Mouse (Mus musculus) megakaryocyte-erythroid progenitor cell, adult 5 weeks (primary cell): ENCODE measurements around the gene Trim16. TPM values are rescaled to one million over a fixed set of nuclear protein-coding genes. Genes with fewer than 3 reads are reported as not detected.

Source experiments
- polyA plus RNA-seq: library from polyadenylated mRNA; stranded (reverse); fragments of >175 nt; gene quantifications from 2 replicates; pipeline ENCODE4 v1.2.3, GENCODE M21; 2012

Trim16 gene
- polyA plus RNA-seq = 34.9 and 35.6 TPM in 2 replicates

DNA sequence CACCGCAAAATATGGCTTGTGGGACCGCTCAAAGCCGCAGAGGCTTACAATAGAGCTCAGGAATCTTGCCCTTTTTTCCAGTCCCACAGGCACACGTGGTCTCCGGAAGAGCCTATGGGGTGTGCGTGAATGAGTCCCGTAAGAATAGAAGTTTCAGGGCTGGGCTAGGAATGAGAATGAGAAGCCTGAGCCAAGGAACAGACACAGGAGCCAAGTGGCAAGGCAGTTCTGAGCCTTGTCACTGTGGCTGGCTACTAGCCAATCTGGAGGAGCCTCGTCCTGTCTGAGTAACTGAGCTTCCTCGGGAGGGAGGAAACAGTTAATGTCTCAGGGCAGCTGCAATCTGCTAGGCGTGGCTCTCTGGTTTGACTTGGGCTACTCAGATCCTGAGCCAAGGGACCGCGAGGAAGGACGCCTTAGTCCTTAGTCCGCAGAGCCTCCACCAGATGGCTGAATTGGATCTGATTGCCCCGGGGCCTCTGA is at the start of gene Trim16:
TSS of gene Trim16 (plus strand) at position 173 of the 483 bp plus-strand sequence.

DNA sequence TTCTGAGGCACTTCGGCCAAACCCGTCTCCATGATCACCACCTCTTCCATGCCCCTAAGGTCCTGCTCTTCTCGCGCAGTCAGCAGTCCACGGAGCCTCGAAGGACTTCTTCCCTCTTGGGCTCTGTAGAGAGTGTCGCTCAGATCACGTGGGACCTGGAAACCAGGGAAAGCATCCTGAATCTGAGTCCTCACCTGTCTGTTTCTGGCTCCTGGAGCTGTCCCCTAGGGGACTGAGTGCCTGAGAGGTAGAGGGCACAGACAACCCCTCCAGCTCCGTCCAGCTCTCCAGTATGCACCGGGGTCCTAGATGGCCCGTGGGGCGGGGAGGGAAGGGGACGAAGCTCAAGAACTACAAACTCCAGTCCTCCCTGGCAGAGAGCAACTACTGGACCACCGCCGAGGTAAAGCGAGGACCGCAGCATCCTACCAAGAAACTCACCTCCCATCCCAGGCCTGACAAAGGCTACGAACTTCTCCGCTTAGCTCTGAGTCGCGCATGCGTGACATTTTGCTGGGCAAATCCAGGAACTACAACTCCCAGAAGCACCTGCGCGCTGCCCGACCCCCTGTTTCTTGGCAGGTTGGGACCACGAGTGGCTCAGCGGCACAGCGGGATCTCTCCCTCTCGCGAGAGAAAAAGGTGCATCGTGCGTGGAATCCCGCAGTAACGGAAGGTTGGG is 31.0 kb upstream of the Trim16 start, which contains the start of gene Zfp286:
TSS of gene Zfp286 (minus strand) at position 528 of the 682 bp plus-strand sequence.

DNA sequence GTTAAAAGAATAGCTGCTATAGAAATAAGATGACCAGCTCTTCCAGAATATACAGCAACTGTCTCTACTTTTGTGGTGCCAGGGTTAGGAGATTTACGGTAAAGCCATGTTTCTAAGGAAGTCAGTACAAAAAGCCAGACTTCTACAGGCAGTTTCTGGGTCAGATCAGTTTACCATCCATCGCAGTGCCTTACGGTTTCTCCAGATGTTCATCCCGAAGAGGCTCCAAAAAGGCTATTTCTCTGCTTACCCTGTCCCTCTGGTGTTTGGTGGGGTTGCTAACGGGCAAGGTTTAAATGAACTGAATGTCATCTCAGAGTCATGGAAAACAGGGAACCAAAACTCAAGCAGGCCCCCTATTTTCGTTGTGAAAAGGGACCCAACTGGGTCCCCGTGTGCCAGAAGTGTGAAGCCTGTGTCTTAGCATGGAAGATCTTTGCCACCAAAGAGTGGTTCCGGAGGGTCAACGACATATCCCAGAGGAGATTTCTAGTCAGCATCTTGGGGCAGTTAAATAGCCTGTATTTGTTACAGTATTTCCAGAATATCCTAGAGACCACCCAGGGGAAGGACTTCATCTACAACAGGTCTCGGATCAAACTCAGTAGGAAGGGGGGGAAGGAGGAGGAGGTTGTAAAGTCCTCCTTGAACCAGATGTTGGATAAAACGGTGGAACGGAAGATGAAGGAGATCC is 27.1 kb downstream of the Trim16 start, which contains the start of gene Fbxw10:
TSS of gene Fbxw10 (plus strand) at position 109 of the 694 bp plus-strand sequence.

DNA sequence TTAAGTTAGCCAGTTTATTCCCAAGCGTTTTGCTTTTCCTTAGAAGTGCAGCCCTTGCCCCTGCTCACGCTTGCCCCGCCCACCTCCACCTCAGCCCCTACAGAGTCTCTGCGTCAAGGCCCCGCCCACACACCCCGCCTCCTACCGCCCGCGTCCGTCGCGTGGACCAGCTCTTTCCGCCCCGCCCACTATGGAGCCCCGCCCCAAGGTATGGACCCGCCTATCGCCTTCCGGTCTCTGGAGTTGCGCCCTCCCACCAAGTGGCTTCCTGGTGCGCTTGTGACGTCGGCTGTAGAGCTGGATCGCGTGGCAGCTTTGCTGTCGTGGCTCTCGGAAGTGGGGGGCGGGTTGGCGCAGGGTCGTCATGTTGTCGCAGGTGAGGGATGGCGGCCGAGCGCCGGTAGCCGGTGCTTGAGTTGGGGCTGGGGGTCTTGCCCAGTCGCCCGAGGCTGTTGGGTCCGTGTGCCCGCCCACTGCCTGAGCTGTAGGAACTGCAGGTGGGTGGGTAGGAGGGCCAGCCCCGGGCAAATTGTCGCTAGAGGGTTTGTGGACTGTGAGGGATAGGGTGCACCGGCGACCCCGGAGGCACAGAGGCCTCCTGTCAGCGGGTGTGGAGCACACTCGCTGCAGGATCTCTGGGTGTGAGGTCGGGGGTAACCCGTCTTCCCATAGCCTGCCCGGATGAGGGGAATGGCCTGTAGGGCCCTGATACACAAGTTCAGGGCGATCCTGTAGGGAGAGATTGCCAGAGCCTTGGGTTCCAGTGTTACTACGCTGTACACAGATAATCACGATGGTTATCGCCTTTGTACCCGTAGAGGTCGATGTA is 59.4 kb downstream of the Trim16 start, which contains the start of gene Tvp23b:
TSS of gene Tvp23b (plus strand) at position 236 of the 829 bp plus-strand sequence.

Other genes starting within 250 kb of the Trim16 start
- gene Trpv2, start 245.7 kb upstream of the Trim16 start, polyA plus RNA-seq = 9.3 and 9.9 TPM in 2 replicates
- 7.4 and 8.9 TPM in 2 replicates for gene Lrrc75a, start 171.7 kb upstream of the Trim16 start, polyA plus RNA-seq
- gene Mmgt2, start 171.6 kb upstream of the Trim16 start, polyA plus RNA-seq = 38.2 and 44.7 TPM in 2 replicates
- gene Zfp287, start 88.3 kb upstream of the Trim16 start, polyA plus RNA-seq = 0.15 and 0.19 TPM in 2 replicates
- not detected in 2 replicates for gene Gm10428, start 67.1 kb upstream of the Trim16 start, polyA plus RNA-seq
- gene Zfp286, start 30.8 kb upstream of the Trim16 start, polyA plus RNA-seq = 1.3 and 1.8 TPM in 2 replicates
- gene Fbxw10, start 26.8 kb downstream of the Trim16 start, polyA plus RNA-seq = 0.16 TPM in 1 of 2 replicates, not detected in the other
- 3.6 and 5.0 TPM in 2 replicates for gene Tvp23b, start 59.2 kb downstream of the Trim16 start, polyA plus RNA-seq
- not detected in 2 replicates for gene Cdrt4, start 131.0 kb downstream of the Trim16 start, polyA plus RNA-seq
- gene Tekt3, start 241.4 kb downstream of the Trim16 start, polyA plus RNA-seq = not detected in 2 replicates